Mouse (Mus musculus): ENCODE measurements around the gene Pde6b.
A peak's percentile ranks its signal among the peaks of the same experiment; 100 is the strongest.

Gene Pde6b

GRCm38 (mm10) chr5:108388201-108388600, at the start of gene Pde6b:
Gene Pde6b, plus strand, starts transcription at chr5:108388391.
- DNase-seq = no peak

DNA sequence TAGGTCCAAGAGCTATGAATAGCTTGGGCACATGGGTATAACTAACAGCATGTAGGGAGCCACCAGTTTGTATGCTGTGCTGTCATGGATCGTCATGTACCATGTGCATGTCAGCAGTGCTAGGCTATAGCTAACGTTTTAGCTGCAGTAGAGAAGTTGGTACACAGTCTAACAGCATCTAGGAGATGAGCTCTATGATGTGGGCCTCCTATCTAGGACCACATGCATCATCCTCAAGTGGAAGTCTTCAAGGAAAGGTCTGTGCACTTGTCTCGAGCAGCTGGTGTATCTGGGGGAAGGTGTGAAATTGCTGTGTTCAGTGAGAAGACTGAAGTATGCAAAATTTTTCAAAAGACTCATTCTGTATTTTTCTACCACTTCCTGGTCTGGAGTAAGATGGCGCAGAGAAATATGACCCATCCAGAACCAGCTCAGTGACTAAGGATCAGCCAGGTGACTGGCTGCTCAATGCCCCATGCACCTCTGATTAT, 44.5 kb upstream of the Pde6b start:
- DNase-seq = no peak

DNA sequence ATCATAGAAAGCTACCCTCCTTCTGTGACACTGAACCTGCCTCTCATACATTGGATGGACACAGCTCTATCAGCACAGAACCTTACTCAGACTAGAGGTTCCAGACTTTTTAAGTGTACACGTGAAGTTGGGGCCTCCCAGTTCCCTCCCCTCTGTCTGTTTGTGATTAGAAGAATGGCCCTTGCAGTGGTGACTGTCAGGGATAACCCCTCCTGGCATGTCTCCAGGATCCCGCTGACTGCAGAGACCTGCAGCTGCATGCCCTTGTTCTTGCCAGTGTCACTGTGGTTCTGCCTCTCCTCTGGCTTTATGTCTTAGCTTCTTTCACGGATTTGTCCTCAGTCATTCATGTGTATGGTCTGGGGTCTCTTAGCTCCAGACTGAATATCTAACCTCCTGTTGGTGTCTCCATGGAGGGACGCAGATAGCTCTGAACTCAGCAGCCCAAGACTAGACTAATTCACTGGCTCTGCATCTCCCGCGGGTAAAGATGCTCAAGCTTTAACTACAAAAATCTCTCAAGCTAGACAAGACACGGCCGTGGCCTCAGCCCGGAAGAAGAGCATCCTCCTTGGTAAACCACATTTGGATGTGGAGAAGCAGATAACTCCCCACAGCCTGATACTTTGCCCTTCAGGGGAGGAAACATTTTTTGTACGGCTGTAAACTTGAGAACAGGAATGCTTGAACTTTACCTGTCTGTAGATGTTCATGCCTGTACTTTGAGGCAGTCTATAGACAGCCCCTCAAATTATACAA, 42.7 kb upstream of the Pde6b start:
- no peak for DNase-seq

DNA sequence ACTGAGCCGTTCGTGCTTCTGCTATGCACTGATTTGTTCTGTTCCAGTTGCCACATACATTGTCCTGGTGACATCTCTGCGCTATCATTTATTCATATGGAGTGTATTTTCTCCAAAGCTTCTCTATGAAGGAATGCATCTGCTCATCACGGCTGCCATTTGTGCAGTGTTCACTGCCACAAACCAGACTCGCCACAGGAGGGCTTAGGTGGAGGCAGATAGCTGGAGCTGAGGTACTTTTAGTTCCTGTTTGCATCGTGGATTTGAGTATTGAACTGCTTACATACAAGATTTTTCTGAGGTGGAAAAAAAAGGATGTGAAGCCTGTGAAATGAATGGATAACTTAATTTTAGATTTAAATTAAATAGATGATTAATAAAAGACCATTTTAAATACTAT, 40.3 kb upstream of the Pde6b start:
- no peak for DNase-seq

GRCm38 (mm10) chr5:108349511-108350148, 38.6 kb upstream of the Pde6b start:
- DNase-seq = no peak

DNA sequence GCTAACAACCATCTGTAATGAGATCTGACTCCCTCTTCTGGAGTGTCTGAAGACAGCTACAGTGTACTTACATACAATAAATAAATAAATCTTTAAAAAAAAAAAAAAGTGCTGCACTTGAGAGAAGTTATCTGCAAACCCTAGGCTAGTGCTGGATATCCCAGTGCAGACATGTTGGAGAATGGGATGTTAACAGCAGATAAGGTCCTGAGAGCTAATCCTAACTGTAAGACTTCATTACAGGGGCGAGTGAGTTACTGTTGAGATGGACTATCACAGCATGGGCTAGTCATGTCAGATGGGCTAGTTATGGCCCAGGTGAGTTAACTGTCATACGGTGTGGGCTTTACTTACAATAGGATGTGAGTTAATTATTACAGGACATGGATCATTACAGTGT, 34.1 kb upstream of the Pde6b start:
- DNase-seq = no peak

GRCm38 (mm10) chr5:108357862-108358261, 30.3 kb upstream of the Pde6b start:
- no peak for DNase-seq

- no peak for DNase-seq
These were observed 28.7 kb upstream of the Pde6b start for GRCm38 (mm10) chr5:108359491-108359890.

- no peak for DNase-seq
These were observed 28.0 kb upstream of the Pde6b start for GRCm38 (mm10) chr5:108360211-108360610.

GRCm38 (mm10) chr5:108362330-108362729, 25.9 kb upstream of the Pde6b start:
- no peak for DNase-seq

DNA sequence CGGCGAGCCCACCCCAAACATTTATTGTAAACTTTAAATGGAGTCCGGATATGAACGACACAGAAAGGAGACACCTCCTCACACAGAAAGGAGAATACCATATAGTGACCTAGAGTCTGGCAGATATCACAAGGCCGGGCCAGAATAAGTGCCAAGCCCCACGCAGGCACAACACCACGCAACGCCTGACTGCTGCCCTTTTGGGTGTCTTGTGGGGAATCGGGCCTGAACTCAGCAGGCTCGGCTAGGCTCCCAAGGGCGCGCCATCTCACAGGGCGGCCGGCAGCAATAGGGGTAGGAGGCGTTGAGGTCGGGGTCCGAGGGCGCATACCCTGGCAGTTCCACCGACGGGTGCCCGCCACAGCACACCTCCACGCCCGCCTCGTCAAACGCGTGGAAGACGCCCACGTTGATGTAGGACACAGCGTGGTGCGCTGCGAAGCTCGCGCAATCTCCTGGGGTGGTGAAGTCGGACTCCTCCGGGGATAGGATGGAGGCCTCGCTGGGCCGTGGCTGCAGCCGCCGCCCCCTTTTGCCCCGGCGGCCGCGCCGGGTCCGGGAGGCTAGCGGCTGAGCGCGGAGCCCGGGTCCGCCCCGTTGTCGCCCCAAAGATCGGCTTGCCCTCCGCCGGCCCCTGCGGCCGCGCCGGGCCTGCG, 21.7 kb upstream of the Pde6b start:
- no peak for DNase-seq

GRCm38 (mm10) chr5:108366984-108367841, 21.0 kb upstream of the Pde6b start:
- peak in 1 of 2 experiments; percentile 4 for DNase-seq

- DNase-seq = peak in 1 of 2 experiments; percentile 7
These were observed 20.3 kb upstream of the Pde6b start, which contains the start of gene Gm42517 for GRCm38 (mm10) chr5:108367871-108368332. Gene Gm42517, minus strand, starts transcription at chr5:108367922.

DNA sequence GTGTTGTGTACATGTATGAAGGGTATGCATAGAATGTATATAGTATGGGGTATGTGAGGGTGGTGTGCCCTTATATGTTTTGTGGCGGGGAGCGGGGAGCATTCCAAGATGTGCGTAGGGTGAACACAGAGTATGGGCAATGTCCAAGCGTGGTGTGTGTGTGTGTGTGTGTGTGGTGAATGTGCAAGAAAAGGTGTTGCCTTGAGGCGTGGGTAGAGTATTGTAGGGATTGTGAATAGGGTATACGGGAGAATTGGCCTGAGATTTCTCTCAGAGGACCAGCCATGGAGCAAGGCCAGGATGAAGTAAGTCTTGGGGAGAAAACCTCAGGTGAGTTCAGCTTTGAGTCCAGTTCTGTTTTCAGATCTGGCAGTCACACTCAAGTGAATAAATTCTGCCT, 19.7 kb upstream of the Pde6b start:
- DNase-seq = no peak

- no peak for DNase-seq
These were observed 19.2 kb upstream of the Pde6b start for GRCm38 (mm10) chr5:108368851-108369621.

GRCm38 (mm10) chr5:108369964-108370363, 18.2 kb upstream of the Pde6b start:
- DNase-seq = no peak

DNA sequence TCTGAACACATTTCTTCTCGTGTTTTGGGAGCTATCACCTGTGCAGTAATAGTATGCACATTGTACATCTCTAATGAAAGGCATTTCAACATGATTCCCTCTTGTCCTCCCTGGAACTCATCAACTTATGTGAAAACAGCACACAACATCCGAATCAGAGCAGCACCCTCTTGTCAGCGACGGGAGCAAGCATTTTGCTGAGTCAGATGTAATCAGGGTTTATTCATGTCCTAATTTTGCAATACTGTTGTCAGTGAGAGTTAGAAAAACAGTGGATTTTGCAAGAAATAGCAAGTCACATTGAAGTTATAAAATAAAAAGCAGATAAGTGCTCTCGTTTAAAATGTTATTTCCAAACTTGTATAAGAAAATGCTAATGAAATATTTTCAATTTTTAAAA, 14.1 kb upstream of the Pde6b start:
- no peak for DNase-seq

- DNase-seq = no peak
These were observed 12.1 kb upstream of the Pde6b start for GRCm38 (mm10) chr5:108376059-108376458.

GRCm38 (mm10) chr5:108378346-108378745, 9.8 kb upstream of the Pde6b start:
- DNase-seq = no peak

DNA sequence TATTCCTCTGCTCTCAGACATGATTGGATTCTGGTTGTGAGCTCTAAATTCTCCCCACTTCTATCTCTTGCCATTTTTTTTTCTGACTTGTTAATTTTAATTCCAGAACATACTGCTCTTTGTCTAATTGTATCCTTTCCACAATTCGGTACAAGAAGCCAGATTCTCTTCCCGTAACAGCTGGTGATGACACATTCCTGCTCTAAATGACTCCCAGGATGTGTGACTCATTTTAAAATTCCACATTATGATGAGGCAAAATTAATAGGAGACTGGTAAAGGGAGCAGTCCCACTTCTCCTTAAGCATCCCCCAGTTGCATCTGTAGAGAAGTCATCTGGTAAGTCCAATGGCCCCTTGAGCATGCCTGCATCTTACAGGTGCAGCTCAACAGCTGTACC, 2.6 kb upstream of the Pde6b start:
- no peak for DNase-seq

DNA sequence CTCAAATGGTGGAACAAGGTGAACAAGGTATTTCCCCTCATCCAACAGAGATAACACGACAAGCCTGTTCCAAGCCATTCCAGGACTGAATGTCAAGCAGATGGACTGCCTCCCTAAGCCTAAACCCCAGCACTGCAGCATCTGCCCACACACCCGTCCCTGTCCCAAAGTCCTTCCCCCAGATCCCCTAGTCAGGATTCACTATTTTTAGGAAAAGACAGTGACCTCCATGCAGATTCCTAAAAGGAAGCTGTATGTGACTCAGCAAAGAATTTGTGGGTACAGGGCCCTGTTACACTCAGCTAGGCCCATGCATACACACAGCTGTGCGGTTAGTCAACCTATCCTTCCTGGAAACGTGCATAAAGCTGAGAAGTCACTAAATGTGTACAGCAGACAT, 1.7 kb upstream of the Pde6b start:
- DNase-seq = no peak

- DNase-seq = no peak
These were observed 1.6 kb downstream of the Pde6b start for GRCm38 (mm10) chr5:108389744-108390143.

Data from thymus, postnatal 36 days (tissue).